Mouse (Mus musculus): Measurements from ENCODE around the gene Olfr1008.
"Not testable (repeated sequence)": the region's sequence is repeated elsewhere in the genome, so short reads cannot be mapped to it uniquely, and the experiment has no call there.

Gene Olfr1008

DNA sequence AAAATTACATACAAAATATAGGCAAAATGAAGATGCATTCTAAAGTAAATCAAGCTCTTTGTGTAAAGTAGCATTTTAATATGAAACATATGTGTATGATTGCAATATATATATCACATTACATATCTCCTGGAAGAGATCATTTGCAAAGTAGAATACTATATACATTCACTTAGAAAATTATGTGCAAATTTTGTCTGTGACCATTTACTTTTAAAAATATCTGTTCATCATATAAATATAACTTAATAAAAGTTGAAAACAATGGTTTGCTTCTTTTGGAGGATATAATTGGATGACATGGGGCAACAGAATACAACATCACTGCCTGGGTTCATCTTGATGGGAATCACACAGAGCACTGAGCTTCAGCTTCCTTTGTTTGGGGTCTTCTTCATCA is at the start of gene Olfr1008:
TSS of gene Olfr1008 (plus strand) at position 301 of the 400 bp plus-strand sequence.
- DNase-seq (ENCODE audit: low spot score) = no peak

DNA sequence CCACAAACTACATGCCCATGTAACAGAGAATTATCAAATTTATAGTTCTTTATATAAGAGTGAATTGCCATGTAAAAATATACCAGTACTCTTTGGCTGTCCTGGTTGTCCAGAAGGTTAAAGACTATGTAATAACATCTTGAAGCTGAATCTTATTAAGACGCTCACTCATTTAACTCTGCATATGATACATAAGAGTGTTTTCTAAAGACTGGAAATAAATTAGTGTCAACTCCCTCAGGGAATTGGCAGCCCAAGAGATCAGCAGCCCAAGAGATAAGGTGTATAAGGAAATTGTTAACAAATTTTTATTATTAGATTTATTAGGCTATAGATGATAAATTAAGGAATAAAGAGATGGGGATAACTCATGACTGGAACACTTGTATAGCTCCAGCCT is 38.6 kb upstream of the Olfr1008 start, which contains the start of gene Olfr1002:
TSS of gene Olfr1002 (minus strand) at position 101 of the 400 bp plus-strand sequence.
- DNase-seq (ENCODE audit: low spot score) = no peak

DNA sequence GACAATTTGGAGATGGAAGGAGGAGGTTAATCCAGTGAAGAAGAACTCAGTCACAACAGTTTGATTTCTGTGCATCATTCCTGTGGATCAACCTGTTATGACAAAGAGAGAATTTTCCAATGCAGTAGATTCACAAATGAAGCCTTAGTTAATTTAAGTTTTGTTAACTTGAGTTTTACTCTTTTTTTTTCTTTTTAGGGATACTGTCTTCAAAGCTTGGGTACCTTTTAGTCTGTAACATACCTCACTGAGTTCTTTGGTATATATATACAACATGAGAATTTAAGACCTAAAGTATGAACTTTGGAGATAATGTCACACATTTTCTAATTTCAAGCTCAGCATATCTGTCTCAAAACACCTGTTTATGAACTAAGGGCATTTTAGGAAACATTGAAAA is 24.9 kb upstream of the Olfr1008 start, which contains the start of gene Olfr154:
TSS of gene Olfr154 (minus strand) at position 101 of the 400 bp plus-strand sequence.
- not testable (repeated sequence) for DNase-seq (ENCODE audit: low spot score)

DNA sequence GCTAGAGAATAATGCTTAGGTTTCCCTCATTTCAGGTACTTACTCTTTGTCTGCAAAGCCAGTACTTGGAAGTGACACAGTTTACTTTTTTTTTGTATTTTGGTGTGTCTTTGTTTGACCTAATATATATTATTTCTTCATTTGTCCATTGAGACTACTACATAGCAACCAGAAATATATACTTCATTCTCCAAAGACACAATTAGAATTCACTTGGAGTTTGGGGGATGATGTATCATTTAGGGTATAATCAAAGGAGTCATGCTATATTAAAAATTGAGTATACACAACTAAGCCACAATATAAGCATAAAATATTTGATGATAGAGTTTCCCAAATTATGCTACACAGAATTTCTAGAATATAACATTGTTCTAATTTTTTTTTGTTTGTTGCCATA is 10.6 kb upstream of the Olfr1008 start, which contains the start of gene Olfr1006:
TSS of gene Olfr1006 (minus strand) at position 101 of the 400 bp plus-strand sequence.
- DNase-seq (ENCODE audit: low spot score) = no peak

DNA sequence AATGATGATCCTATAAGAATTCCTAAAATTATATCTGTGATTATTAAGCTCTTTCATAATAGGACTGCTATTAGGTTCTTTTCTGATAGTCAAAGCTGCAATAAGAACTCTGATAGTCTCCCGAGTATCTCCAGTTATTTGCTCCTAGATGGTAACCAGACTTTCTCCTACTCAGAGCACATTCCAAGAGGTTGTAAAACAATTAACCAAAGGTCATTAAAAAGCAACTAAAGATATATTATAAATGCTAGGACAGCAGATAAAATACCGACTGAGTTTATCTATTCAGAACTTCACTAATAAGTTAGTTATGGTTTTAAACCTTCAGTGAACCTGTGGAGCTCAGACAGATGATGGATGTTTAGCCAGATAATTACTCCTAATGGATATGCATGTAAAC is 21.4 kb downstream of the Olfr1008 start:
- DNase-seq (ENCODE audit: low spot score) = not testable (repeated sequence)

DNA sequence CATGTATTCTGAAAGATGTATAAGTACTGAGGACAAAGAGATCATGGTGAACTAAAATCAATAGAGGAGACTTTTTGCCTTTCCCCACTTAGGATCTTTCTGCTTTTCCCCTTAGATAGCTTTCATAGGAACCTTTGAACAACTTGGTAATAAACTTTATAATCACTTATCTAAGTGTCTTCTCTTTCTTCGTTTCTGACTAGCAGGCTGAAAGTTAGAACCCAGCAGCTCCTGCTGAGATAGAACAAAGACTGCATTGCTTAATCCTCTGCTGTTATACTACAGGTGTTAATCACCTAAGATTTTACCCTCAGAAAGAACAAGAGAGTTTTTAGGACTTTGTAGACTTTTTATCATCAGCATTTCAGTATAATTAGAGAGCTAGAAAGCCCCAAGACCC is 21.9 kb downstream of the Olfr1008 start:
- DNase-seq (ENCODE audit: low spot score) = no peak

DNA sequence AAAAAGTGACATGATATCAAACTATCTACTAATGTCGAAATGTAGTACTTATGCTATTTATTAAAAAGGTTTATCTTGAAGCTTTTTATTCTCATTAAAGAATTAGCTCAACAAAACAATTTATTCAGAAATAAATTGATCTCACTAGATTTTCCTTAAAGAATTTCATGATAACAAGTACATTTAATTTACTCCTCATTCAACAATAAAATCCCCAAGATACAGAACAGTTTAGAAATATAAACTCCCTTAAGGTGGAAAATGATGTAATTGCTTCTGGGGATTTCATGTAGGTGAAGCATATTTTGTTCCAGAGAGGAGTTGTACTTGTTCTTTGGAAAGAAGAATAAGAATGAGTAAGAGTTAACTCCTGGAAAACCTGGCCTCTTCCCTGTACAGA is 25.9 kb downstream of the Olfr1008 start, which contains the start of gene Olfr1009:
TSS of gene Olfr1009 (plus strand) at position 301 of the 400 bp plus-strand sequence.
- DNase-seq (ENCODE audit: low spot score) = no peak

DNA sequence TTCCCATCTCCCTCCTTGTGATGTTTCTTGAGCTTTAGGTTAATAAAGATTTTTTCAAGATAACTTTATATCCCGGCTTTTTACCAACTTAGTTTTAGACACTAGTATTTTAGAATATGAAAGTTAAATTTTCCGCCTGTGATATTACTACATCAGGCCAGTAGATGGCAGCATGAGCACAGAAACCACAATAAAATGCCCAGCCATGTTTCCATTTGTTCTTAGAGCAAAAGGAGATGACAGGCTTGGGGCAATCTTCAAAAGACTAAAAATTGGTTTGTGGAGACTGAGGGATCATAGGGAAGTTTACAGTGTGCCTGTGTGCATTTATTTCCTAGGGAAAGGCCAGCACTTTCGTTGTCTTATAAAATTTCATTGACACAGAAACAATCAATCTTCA is 36.6 kb downstream of the Olfr1008 start:
- DNase-seq (ENCODE audit: low spot score) = peak; percentile 20

All from ovary, postnatal 14 days (tissue).